Mouse (Mus musculus) heart, postnatal 10 days (tissue): ENCODE data around the gene Aim2. TPM values are rescaled to one million over a fixed set of nuclear protein-coding genes. Genes with fewer than 3 reads are reported as not detected.
"Not testable (repeated sequence)": the region's sequence is repeated elsewhere in the genome, so short reads cannot be mapped to it uniquely, and the experiment has no call there.

ENCODE experiments used
- DNase-seq, 2 experiments: peaks; one replicate each; pipeline ENCODE4 v3.0.0; 2021
- intact Hi-C: fragments of 180-260 bp; cut with DNase I; formaldehyde crosslinking; loops from one replicate; pipeline ENCODE4 v1.15.1; 2025
- total RNA-seq, 2 experiments: library from RNA; stranded (reverse); gene quantifications; 2 replicates each; pipeline ENCODE4 v1.2.3; 2021

Aim2 gene
- 1 to 10 TPM; 1.3 to 1.5 TPM for total RNA-seq

DNA sequence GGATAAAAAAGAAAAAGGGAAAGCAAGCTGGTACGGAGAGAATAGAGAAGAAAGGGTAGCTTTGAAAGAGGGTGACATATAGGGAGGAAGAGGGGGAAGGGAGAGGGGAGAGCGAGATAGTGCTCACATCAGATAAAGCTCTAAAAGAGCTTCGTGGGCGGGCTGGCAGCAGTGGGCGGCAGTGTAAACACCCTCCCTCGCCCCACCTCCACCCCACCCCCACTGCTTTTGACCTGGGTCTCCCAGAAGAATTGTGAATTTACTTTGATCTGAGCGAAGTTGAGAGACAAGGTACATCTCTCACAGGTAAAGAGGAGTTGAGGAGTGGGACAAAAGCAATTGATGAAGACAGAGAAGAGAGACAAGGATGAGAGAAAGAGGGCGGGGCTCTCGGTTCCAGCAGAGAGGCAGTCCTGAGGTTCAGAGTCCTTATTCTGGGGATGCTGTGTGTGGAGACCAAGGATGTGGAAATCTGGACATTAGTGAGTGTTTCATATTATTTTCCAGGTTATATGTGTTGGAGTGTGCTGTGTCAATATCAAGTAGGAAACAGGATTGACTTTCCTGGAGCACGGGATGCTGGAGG, at the start of gene Aim2:
TSS of gene Aim2 (plus strand) at position 508 of the 586 bp plus-strand sequence.
- intact Hi-C loops = no loop called here
- no peak for DNase-seq

DNA sequence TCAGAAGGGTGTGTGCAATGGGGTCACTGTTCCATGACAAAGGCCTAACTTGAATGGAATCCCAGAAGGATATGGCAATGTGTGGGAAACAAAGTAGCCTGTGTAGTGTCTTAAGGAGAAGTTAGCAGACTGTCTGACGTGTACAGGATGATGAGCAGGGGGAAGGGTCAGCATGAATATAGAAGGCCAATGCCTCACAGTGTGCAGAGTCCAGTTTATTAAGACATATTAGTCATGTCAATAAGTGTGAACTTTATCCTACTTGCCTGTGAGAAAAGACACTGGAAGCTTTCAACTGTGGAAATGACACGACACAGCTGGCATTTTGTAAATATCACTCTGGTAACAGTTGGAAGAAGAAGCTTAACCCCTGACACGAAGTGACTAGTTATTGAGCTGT, 47.9 kb upstream of the Aim2 start:
- intact Hi-C loops, DNase-seq: not testable (repeated sequence)

DNA sequence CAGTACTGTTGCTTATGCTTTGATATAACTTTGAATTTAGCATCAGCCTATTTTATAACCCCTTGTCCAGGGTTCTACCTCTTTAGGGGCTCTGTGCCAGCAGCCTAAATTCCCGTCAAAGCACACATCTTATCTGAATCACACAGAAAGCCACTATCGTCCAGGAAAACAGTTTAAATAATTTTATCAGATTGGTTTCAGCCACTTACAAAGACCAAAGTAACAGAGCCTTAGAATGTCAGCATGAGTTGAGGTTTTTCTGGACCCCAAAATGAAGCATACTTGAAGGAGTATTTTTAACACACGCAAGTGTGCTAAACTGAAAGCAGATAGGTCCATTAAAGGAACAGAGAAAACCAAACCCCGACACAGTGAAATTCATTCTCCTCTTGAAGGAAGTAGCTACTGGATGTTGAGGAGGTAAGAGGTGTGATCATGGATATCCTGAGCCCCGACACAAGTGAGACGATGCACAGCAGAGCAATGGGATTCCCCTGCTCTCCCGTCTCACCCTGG, 37.1 kb upstream of the Aim2 start:
- intact Hi-C loops, DNase-seq: not testable (repeated sequence)

DNA sequence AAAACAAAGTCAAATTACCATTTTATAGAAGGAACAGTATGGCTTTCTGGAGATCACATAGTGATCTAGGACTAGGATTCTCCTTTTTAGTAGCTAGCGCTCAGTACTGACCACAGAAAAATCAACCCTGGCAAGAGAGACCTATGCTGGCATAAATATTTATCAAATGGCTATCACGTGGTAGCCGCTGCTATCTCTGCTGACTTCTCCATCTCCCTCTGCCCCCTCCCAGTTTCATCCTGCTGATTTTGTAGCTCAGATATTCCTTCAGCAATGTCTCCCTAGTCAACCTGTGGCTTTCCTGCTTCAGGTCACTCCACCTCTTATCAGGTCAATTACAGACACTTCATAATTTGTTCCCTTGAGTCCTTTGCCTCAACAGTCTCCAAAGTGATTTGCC, 35.0 kb upstream of the Aim2 start:
- no peak for DNase-seq
- intact Hi-C loops = no loop called here

DNA sequence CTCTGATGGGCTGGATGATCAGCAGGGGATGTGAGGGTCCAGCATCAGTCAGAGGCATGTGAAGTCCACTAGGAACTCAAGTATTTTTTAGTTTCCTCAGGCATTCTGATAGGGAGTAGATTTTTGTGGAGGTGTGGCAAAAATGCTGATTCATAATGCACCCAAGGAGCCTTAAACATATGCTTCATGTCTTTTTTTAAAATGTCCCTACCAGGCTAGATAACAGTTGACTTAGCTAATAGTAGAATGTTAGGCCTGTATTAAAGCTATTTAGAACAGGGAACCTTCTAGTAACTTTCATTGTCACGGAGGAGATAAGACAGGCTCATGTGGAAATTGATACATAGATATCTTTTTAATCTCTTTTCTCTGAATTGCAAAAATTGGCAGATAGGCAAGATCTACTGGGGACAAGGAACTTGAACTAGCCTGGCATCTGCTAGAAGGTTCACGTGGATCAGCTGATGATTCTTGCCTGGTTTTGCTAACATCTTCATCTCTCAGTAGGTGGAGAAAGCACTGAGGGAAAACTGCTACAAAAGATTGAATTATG, 32.7 kb upstream of the Aim2 start:
- intact Hi-C loops = no loop called here
- no peak for DNase-seq

DNA sequence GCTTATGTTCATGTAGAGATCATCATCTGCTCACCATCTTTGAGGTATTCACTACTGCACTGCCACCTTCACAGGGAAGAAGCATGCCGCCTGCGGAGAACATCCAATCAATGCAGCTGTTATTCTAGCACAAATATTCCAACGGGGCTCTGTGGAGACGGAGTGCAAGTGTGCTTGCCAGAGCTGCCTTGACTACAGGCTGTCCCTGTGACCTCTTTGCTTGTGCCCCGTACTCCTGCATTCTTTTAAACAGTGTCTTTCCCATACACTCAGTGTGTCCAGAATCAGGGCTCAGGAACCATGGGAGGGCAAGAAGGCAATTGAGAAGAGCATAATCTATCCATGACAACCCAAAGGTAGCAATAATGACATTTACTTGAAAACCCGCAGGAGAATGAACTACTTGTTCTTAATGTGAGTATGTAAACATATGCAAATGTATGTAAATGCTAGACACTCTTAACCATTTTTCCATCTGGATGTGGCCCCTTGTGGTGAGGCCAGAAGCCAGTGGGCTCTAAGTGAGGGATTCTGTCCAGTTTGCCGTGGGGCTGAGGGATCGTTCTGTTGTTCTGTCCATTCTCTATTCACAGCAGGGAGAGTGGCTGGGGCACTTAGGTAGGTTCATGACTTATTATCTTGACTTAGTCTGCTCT, 29.0 kb upstream of the Aim2 start:
- DNase-seq = no peak
- intact Hi-C loops = loop anchor here (5.0 kb wide), 1 partner anchor 56 kb away; no protein-coding TSS in a partner anchor

DNA sequence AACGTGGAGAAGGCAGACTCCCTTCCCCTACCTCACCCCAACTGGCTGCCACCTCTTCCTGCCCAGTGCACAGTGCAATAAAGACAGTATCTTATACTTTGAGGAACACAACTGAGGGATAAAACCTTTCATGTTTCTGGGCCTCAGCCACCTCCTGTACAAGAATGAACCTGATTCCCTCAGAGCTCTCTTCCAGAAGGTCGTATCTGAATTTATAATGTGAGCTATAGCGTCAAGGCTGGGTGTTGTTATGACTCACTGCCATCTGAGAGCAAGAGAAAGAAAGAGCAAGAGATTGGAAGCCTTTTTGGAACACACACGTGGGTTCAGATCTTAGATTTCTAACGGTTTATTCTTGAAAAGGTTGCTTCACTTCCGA, 28.4 kb upstream of the Aim2 start:
- intact Hi-C loops = loop anchor here (5.0 kb wide), 1 partner anchor 55 kb away; no protein-coding TSS in a partner anchor
- no peak for DNase-seq

DNA sequence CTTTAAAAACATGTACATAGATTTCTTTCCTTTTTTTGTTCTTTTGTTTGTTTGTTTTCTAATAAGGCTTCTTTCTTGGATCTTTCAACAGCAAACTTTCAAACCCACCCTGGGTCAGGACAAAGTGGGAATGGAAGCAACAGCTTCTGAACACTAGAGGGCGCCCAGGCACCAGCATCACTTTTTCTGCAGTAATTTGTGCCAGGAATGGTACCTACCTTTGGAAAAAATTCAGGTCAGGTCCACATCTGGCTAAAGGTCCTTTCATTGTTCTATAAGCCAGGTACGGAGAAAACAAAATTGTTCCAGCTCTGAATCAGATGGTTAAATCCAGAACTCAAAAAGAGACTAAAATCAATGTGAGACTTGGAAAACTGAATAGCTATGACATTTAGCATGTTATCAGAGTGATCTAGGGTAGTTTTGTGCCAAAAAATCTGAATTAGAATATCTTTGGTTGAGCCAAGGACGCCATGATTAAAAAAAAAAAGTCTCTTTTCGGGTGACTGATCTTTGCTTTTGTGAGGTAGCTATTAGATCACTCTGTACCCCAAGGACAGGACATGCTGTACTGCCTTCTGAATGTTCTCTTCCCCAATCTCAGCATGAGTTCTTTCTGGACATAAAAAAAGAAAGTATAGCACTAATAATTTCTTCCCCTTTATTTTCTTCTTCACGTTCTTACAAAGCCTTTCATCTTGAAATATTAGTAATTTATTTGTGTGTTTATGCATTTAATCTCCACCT, 26.7 kb upstream of the Aim2 start:
- peak; percentile 14 to 39 for DNase-seq
- intact Hi-C loops = loop anchor here (2.0 to 5.0 kb wide), 2 partner anchors 53 to 75 kb away; no protein-coding TSS in a partner anchor

DNA sequence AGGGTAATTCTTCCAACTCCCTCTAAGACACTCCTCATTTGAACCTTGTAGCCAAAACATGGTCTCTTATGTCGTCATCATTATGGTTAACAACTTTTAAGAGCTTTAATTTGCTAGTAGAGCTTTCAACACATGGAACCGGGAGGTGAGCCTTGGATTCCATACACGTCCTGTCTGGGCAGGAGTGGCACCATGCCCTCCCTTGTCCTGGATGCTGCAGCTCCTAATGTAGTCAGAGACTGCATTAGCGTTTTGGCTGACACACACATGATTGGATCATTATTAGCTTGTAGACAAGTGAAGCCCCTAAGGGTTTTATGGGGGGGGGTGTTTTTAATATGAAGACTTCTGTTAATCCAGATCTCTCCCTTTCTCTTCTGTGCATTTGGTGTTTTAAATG, 25.7 kb upstream of the Aim2 start:
- intact Hi-C loops = loop anchor here (2.0 to 5.0 kb wide), 2 partner anchors 52 to 74 kb away; no protein-coding TSS in a partner anchor
- DNase-seq = no peak

DNA sequence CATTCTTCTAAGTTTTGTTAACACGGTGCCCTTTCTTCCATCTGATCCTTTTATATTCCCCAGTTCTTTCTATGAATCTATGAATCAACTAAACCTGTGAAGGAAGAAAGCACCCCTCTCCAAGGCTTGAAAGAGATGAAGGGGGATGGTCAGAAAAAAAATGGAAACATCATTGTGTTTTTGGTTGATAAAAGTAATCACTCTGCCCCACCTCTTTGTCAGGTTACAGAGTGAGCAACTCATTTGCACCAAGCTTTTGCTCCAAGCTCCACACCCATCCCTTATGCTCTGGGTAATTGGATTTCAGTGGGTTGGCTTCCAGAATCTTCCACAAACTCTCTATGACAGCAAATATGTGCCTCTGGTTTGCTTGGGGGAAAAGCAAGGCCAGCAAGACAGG, 25.3 kb upstream of the Aim2 start:
- intact Hi-C loops = loop anchor here (2.0 kb wide), 1 partner anchor 73 kb away; no protein-coding TSS in a partner anchor
- DNase-seq = no peak

DNA sequence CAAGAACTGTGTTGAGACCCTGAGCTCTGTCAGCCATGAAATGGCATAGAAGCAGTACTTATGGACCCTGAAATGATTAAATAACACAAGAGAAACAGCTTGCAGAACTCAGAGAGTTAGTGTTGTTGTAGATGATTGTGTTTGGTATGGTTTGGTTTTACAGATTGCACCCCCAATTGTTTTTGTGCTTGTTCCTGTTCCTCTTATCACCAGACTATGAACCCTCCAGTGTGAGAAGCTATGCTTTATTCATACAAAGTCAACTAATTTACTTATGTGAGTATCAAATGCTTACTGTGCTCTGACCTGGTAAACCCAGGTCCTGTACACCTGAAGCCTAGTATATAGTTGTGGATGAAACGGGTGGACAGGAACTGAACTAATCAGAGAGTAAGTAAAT, 24.1 kb upstream of the Aim2 start:
- DNase-seq = no peak
- intact Hi-C loops = no loop called here

DNA sequence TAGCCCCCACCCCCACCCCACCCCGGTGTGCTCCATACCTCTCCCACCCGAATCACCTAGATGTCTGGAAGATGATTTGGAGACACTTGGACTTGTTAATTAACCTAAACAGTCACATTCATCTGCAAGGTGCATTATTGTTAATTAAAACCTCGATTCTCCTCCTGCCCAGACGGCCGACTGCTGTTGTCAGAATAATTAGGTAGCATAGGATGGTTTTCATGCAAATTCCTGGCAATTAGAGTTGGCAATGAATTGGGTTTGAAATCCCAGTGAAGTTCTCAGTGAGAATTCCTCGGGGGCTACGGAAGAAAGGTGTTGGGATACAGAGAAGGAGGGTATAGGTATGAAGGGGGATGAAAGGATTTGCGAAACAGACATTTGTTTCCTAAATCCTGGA, 22.2 kb upstream of the Aim2 start:
- DNase-seq = no peak
- intact Hi-C loops = no loop called here

DNA sequence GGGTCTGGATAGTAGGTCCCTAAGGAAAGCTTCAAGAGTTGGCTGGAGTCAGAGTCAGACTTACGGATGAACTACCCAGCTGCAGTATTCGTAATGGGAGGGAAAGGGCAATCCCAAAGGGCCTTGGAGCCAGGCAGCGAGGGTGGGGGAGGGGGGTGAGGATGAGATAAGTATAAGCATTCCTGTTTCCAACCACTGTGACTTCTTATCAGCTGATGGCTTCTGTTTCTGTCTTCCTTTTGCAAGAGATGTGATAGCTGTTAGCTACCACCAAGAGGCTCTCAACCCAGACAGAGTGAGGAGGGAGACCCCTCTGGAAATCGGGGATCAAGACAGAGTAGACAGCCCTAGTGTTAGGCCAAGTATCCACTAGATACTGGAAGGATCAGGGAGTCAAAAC, 21.5 kb upstream of the Aim2 start:
- DNase-seq = no peak
- intact Hi-C loops = no loop called here

DNA sequence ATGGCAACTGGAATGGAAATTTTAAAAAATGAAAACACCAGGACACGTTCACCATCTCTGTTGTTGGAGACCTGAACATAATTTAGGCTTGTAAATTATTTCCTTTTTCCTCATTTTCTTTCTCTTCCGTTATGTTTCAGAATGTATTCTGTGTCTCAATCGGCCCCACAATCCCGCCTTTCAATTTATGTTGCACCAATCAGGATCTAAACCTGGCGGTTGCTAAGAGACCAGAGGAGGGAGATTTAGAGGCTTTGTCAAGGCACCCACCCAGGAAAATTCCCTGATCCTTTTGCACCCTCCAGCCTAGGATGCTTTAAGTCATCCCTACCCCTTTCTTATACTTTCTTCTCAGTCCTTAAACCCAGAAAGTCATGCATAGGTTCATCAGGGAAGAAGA, 20.9 kb upstream of the Aim2 start:
- intact Hi-C loops = no loop called here

DNA sequence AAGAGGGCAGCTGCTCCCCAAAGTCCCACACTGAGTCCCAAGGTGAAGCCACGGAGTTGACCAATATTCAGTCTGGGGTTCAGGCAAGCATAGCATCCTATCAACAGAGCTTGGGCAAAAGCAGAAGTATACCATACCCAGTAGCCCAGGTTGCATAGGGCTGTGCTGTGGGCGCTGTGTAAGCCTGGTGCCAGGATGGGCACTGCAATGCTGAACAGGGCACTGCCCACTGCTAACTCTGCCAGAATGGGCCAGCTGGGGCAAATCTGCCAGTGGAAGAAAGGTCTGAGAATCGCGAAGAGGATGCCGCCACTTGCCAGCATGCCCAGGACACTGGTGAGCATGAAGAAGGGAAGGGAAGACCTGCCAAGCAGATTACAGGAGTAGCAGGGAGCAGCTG, 18.3 kb upstream of the Aim2 start:
- DNase-seq = no peak
- intact Hi-C loops = no loop called here

More for the DNA sequence above, 20.9 kb upstream of the Aim2 start:
- DNase-seq = no peak

DNA sequence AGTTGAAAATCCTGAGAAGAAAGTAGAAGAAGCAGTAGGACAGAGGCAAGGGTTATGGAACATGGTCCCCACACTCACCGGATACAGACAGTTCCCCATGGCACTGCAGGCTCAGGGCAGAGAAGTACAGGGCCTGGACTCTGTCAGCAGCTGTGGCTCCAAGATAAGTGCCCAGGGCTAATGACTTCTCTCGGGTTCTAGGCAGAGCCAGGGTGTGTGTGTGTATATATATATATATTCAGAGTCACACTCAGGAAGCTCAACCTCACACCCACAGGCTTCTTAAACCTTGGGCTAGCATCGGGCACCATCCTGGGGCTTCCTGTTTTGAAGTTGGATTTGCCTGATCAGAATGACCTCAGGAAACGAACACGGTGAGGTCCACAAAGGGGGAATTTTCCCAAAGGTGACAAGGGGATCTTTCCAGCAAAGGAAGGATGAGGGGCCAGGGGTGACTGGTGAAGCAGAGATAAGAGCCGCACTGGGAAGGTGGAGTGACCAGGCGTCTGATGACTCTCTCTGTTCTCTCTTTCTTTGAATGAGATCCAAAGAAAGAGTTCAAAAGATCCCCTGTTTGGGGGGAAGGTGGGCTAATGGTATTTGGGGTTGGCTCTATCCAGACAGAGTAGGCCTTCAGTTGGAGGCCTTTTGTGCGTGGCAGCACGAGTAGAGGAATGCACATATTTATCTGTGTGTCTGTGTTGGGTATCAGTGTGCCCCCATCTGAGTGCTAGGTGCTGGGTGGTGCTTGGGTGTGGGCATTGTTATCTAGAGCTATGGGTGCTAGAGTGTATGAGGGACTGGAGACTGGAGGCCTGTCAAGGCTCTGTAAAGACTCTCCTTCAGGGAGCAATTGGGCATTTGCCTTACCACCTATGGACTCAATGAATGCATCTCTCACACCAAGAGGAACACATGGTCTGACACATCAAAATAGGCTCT, 17.1 kb upstream of the Aim2 start, which contains the start of gene Ackr1:
TSS of gene Ackr1 (minus strand) at position 439 of the 942 bp plus-strand sequence.
- intact Hi-C loops = no loop called here
- DNase-seq = no peak

DNA sequence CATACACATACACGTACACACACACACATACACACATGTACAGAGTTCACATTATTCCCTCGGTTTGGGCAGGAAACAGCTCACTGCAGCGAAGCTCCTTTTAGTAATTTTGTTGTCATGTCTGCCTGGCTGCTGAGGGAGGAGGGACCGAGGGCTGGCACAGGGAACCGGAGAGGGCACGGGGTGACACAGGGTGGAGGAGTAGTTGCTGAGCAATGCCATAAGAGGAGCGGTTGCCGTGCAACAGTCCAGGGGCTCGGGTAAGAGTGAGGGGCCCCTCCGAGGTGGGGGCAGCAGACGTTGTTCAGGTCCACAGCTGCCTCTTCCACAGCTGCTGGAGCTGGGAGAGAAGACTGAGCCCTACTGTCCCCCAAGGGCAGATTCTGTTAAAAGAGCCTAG, 14.8 kb upstream of the Aim2 start:
- intact Hi-C loops = loop anchor here (5.0 kb wide), 1 partner anchor 41 kb away; no protein-coding TSS in a partner anchor

DNA sequence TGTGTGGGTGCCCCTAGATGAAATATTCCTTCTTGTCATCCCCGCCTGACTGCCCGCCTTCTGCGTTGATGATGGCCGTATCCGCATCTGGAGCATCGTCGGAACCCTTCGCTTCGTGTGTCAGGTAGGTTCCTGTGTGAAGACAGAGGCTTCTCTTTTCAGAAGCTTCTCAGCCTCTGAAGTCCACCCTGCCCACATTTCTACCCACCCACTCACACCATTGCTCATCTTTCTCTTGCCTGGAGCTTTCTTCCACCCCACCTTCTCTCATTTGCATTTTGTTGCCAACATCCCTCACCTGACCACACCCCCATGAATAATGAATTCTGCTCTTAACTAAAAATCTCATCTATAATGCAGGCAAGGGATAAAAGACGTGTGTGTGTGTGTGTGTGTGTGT, 13.7 kb upstream of the Aim2 start:
- no peak for DNase-seq
- intact Hi-C loops = loop anchor here (5.0 kb wide), 1 partner anchor 40 kb away; no protein-coding TSS in a partner anchor

More for the DNA sequence above, 14.8 kb upstream of the Aim2 start:
- no peak for DNase-seq

DNA sequence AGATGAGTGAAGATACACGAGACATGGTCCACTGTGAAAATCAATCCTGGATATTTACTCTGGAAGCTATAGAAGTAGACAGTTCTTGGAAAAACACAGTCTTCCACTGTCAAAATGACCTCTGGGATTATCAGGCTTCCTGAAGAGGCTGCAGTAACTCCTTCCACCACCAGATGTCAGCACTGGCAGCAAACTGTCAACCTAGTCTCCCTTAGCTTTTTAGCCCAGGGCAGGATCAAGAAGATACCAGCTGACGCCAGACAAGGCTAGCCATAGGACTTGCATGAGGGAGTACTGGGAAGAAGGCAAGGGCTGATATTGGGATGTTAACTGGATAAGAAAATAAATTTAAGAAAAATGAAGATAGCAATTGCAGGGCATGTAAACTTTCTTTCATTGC, 11.1 kb upstream of the Aim2 start:
- peak; percentile 48 to 67 for DNase-seq
- intact Hi-C loops = loop anchor here (2.0 to 5.0 kb wide), 2 partner anchors 38 to 57 kb away; no protein-coding TSS in a partner anchor

DNA sequence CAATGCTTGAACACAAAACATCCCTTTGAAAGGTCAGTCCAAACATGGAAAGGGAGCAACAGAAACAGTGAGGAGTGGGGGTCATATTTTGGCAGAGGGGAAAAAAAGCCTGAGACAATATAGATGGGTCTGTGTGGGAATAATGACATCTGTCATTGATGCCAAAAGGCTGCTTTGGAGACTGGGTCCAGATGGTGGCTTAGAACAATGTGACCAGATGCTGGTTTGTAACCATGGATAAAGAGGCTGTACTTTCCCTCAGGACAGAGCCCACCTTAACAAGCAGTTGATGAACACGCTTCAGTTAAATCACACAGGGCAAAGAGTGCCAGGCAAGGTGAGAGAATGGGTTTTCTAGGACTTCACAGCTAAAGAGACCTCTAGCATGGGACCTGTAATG, 8.3 kb upstream of the Aim2 start:
- intact Hi-C loops = no loop called here
- no peak for DNase-seq
